Mouse (Mus musculus) gastrocnemius, postnatal 25 days (tissue): ENCODE measurements around the gene Eea1. TPM values are rescaled to one million over a fixed set of nuclear protein-coding genes. Genes with fewer than 3 reads are reported as not detected.
"Not testable (repeated sequence)": the region's sequence is repeated elsewhere in the genome, so short reads cannot be mapped to it uniquely, and the experiment has no call there.

Experiments
- DNase-seq: peaks from one replicate; pipeline ENCODE4 v3.0.0; 2022
- total RNA-seq, 2 experiments: library from RNA; stranded (reverse); gene quantifications; 1 replicate in 1 of 2; 2 replicates in 1 of 2; pipeline ENCODE4 v1.2.3; 2021

Eea1 gene
- total RNA-seq, 2 experiments from 2014 or later, result 19.9 to 21.1 TPM

DNA sequence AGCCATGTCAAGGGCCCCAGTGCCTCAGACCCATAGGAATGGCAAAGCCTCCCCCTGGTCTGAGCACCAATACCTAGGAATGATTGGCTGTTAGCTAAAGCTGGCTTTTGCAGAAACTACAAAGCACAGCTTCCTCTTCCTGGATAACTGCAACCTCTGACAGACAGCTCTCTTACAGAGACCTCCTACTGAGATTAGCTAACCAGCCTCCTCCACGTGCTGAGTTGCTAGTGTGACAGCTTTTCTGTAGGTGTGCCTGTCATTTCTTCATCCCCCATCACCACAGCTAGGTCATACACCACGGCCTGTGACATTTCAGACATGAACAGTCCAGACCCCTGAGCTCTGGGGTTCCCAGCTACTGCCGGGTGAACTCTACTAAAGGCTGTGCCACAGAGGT lies 126.9 kb downstream of the Eea1 start:
- no peak for DNase-seq

DNA sequence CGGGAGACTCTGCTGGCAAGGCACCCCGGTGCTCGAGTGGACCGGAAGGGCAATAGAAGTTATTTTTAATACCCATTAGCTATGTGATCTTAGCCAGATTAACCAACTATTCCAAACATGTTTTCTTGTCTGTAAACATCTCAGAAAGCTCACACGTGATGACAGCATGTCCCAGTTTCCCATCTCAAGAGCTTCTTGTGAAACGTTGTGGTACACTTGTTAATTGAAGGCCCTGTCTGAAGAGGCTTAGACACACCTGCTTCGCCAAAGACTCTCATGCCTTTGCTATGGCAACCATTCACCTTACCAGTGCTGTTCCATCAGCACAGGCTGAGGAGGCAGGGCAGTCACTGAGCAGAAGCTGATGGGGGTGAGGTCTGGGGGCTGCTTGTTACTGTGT lies 133.9 kb downstream of the Eea1 start:
- DNase-seq, result no peak

DNA sequence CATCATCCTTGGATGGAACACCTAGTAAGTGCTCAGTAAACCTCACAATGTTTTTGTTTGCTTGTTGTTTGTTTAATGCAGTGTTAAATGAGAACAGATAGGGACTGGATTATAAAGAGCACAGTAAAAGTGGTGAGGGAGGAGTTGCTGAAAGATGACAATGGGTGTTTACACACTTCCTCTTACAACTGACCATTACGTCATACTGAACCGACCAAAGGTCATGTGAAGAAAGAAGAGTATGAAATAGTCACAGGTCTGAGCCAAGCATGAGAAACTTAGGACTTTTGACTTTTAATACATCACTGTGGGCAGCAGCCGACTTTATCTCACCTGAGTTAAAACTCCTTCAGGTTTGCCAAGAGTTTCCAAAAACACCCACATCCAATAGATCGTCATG lies 135.0 kb downstream of the Eea1 start:
- DNase-seq, result no peak

DNA sequence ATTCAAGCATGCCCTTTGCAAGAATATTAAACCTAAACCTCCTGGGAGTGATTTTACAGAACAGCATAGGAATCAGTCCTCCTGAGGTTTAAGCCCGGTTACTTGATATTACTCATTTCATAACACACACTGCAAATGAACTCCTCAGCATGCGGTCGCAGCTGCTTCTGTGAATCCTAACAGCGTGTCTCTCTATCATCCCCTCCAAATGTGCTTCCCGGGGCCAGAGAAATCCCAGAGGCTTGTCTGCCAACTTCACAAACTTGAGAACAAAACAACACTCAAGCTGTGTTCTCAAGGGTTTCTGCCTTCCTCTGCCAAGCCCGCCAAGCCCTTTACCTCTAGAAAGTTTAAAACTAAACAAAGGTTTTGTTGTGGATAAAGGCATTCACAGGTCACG lies 135.4 kb downstream of the Eea1 start:
- DNase-seq, result peak; percentile 21

DNA sequence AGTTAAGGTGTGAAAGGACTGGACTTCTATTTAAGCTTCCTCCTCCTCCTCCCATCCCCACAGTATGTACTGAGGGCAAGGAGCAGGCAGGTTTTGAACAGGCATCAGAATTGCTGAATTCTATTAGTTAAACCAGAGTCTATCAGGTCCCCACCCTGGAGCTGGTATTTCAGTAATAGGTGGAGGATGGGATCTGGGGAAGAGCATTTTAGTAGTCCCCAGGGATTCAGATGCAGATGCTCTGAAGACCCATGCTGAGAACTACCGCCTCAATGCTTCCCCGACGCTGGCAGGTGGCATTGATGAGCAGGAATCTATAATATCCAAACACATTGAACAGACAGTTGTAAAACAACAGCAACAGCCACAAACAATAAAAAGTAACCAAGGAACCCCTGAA lies 136.0 kb downstream of the Eea1 start:
- DNase-seq, result no peak

DNA sequence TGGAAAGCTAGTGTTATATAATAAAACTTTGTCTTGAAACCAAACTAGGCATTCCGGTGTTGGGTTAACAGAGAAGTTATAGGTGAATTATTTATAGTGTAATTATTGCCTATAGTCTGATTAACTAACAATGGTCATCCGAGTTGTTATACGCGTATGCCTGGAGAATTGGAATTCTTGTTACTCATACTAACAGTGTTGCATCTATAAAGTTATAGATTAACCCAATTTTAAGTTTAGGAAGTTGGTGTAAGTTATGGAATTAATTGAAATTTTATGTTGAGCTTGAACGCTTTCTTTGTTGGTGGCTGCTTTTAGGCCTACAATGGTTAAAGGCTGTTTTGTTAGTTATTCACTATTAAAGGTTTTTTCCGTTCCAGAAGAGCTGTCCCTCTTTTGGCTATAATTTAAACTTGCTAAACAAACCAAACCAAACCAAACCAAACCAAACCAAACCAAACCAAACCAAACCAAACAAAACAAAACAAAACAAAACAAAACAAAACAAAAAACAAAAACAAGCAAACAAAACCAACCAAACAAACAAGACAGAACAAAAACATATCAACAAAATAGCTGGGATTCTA lies 137.1 kb downstream of the Eea1 start:
- DNase-seq, result not testable (repeated sequence)

DNA sequence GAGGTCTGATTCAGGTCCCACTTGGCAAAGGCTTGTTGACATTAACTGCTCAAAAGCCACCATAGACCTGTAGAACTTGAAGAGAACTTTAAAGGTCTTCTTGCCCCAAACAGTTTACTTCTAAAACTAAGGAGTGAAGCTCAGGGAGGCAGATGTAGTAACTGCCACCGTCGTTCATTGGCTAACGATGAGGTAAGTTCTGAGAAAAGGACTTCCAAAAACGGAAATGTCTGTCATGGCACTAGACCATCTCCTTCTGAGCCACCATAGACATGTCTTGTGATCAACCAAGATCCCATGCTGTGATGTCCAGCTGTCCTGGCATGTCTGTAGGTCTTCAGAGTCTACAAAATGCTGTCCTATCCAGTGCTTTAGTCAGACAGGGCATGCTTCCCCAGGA lies 139.4 kb downstream of the Eea1 start:
- no peak for DNase-seq

DNA sequence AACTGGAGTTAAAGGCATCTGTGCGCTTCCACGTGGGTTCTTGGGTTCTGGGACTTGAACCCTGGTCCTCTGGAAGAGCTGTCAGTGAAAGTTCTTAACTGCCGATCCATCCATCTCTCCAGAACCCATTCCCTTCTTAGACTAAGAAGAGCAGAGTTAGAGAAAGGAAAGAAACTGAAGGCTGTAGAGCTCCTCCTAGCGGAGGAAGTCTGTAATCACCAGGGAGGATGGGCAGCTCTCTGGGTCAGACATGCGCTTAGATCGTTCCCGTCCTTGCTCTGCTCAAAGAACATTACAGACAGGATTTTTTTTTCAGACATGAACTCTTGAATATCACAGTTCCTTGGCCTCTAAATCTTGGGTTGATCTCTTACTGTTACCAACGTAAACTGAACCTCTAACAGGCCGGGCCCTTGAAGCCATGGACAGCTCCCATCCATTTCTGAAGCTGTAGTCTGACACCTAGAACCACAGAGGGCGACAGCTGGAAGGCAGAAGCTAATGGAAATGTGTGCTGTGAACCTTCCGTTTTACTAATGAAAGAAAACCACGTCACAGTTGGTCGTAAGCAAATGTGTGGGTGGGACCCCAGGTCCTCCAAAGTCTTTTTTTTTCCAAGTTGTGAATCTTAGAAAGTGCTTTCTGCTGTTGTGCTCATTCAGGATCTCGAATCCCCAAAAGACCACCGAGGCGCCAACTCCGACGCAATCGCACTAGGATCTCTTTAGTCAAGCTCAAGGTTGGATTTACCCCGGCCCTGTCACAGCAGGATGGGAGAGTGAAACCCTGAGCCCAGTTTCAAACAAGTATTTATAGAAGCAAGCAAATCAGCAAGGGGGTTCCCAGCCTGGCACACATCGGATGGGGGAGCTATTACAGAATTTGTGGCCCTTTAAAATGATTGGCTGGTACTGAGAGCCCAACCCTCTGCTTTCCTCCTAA lies 140.3 kb downstream of the Eea1 start:
- no peak for DNase-seq

DNA sequence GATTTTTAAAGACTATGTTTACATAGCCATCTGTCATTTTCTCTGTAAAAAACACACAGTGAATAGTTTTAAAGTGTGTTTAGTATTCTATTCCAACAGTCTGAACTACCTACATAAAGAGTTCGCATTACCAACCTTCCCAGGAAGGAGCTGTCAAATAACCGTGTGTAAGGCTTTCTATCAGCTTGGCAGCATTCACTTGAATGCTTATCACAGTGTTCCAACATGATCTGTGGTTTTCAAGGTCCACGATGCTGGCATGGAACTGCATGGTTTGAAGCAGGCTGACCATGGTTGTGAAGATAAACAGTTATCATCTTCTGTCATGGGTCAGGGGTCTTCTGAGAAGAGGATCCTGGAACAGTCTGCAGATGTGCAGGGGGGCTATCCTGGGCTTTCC lies 141.8 kb downstream of the Eea1 start:
- DNase-seq, result no peak

DNA sequence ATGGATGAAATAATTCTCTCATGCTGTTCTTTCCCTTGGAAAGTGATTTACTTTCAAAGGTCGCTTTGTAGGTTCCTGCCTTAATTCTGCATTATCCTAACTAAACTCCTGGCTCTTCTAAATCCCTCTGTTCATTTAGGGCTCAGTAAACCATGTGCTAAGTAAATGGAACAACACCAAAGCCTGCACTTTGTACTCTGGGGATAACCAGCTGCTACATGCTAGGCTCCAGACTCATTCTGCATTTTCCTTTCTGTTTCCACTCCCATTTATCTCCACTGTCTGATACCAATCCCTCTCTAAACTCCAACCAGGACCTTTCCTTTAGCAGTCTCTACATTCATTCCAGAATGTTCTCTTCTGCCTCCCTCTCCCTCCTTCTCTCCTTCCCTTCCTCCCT lies 149.3 kb downstream of the Eea1 start:
- DNase-seq, result no peak

DNA sequence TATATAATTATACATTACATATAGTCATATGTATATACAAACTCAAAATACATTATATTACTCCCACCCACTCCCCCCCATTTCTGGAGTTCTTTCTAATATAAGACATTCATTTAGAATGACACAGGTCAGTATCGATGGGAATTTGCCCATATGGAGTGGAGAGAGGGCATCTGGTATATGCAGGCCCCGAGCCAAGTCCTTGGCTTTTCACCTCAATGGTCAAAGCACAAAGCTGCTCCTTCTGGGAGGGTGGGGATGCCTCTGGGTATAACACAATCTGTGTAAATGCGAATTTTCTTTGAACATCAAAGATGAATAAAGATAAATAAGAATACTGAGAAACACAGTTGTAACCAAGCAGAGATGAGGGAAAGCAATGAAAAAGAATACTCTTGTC lies 149.9 kb downstream of the Eea1 start:
- DNase-seq, result no peak

DNA sequence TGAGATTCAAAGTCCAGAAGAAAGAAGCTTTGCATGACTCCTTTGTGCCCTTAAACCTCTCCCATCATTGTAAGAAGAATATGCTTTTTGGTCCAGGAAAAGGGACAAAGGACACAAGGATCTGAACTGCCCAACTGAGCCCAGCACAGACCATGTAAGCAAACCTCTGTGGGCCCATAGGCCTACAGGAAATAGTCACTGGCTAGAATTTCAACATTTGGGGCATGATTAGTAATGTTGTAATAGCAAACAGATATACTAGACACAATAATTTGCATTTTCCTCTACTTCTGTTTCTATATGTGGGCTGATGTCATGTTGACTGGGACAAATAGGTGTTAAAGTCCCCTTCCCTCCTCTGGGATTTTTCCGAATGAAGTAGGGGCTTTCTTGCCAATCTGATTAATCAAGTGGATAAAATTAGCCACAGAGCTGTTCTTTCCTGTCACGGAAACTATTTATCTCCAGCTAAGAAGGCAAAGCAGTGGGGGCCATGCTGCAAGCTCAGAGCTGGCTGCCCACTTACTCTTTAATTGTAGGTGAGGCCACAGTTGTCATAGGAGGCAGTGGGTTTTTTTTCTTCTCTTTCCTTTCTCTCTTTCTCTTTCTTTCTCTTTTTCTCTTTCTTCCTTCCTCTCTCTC lies 153.6 kb downstream of the Eea1 start:
- DNase-seq, result no peak

DNA sequence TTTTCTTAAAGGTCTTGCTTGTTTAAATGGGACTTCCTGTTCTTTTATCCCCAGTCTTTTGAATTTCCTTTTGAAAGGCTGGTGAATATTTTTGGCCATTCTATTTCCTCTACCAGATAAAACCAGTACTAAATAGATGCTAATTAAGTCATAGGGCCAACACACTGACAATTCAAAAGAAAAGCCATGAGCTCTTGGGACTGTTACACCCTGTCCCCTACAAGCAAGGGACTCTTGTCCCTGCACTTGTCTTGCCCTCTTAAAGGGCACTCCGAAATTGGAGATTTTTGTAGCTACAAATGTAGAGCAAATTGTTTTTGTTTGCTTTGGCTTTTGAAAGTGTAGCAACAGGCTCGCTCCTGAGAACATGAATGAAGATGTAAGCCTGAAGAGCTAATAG lies 154.1 kb downstream of the Eea1 start:
- DNase-seq, result no peak

Other genes starting within 250 kb of the Eea1 start
- gene Gm33543, start 97.7 kb upstream of the Eea1 start, total RNA-seq, result 1 to 10 TPM in 1 of 2 experiments, under 1 TPM in 1; 0.95 to 1.4 TPM
- gene Gm5426, start 196.0 kb downstream of the Eea1 start, total RNA-seq, result not detected